Mouse (Mus musculus): ENCODE results near the gene Klhl26. TPM values are rescaled to one million over a fixed set of nuclear protein-coding genes. Genes with fewer than 3 reads are reported as not detected.

The Klhl26 gene
- total RNA-seq, 2 experiments from 2014 or later: 8.1 to 9.4 TPM

DNA sequence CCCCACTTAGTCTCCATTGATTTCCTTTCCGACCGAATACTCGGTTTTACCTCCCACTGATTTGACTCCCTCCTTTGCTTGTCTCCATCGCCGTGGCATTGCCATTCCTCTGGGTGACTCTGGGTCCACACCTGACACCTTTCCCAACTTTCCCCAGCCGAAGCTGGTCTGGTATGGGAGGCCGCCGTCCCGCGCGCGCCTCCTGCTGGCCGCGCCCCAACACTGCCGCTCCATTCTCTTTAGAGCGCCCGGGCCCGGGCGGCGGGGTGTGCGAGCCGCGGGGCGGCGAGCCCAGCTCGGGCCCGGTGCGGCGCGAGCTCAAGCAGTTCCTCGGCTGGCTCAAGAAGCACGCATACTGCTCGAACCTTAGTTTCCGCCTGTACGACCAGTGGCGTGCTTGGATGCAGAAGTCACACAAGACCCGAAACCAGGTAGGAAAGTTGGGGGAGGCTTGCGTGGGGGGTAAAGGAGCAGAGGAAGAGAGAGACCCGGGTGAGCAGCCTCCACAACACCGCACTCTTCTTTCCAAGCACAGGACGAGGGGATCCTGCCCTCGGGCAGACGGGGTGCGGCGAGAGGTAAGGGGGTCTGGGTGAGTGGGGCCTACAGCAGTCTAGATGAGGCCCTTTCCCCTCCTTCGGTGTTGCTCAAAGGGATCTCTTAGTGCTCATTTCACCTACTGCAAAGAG lies 26.4 kb upstream of the Klhl26 start:
- peak; percentile 75 to 76 for DNase-seq
- intact Hi-C loops (cut with DNase I): loop anchor here (1.0 to 5.0 kb wide), 3 partner anchors 51 to 120 kb away; no protein-coding TSS in a partner anchor

- no peak for DNase-seq
- intact Hi-C loops (cut with DNase I): loop anchor here (2.0 to 5.0 kb wide), 2 partner anchors 50 to 88 kb away; no protein-coding TSS in a partner anchor
These were observed 25.8 kb upstream of the Klhl26 start for GRCm38 (mm10) chr8:70502540-70502939.

DNA sequence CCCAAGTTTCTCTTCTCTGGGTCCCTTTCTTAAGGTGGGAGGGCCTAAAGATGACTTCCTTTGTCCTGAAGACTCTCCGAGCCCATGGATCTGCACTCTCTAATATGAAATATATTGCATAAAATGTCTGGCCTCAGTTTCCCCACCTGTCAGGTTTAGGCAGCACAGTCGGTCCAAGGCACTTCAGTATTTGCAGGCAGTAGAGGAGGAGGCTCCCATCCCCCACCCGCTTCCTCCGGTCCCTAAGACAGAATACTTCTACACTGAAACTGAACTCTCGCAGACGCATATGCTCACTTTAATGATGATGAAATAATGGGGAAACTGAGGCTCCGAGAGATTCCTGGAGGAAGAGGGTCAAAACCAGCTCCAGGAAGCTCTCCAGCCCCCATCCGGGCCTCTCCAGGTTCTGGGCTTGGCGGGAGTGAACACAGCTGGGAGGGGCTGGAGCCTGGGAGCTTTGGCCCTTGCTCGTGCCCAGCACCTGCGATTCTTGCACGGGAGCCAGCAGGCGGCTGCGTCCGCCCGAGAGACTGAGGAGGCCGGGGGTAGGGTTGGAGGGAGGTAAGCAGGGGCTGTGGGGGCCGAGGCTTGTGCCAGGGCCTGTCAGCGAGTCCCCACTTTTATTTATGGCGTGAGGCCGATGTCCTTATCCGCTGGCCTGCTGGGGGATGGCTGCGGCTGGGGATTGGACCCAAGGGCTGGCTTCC lies 25.2 kb upstream of the Klhl26 start:
- no peak for DNase-seq
- intact Hi-C loops (cut with DNase I): loop anchor here (2.0 to 5.0 kb wide), 2 partner anchors 50 to 87 kb away; no protein-coding TSS in a partner anchor

GRCm38 (mm10) chr8:70500386-70501301 lies 23.9 kb upstream of the Klhl26 start:
- DNase-seq: no peak
- intact Hi-C loops (cut with DNase I): loop anchor here (5.0 kb wide), 1 partner anchor 48 kb away; no protein-coding TSS in a partner anchor

GRCm38 (mm10) chr8:70495771-70496062 lies 18.9 kb upstream of the Klhl26 start:
- DNase-seq: no peak
- intact Hi-C loops (cut with DNase I): no loop called here

- intact Hi-C loops (cut with DNase I): no loop called here
- DNase-seq: no peak
These were observed 18.4 kb upstream of the Klhl26 start for GRCm38 (mm10) chr8:70495001-70495770.

DNA sequence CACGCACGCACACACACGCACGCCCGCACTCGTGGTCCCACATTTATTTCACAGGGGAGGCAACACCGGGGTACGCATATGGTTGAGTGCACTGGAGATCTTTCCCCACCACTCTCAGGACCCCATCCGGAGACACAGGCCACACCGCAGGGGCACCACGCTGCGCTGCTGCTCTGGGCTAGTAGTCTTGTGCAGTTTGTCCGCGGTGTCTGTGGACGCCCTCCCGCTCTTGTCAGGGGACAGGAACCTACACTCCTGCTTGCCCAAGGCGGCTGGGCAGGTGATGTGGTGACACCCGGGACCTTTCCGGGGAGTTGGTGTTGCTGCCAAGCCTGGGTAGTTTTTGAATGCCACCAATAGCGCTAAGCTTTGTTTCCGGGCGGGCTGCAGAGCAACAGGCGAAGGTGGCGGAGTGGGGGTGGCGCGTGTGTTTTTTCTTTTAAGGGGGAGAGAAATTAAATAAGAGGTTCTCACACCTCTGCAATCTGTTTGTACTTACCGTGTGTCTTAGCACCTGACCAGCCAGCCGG lies 17.7 kb upstream of the Klhl26 start:
- DNase-seq: no peak
- intact Hi-C loops (cut with DNase I): no loop called here

- intact Hi-C loops (cut with DNase I): no loop called here
- DNase-seq: no peak
These were observed 17.1 kb upstream of the Klhl26 start for GRCm38 (mm10) chr8:70493692-70494415.

GRCm38 (mm10) chr8:70492664-70493640 lies 16.2 kb upstream of the Klhl26 start, which contains the start of gene Crlf1:
Crlf1 (plus strand) TSS chr8:70493158.
- DNase-seq: no peak
- intact Hi-C loops (cut with DNase I): no loop called here

- intact Hi-C loops (cut with DNase I): no loop called here
These were observed 14.2 kb upstream of the Klhl26 start for GRCm38 (mm10) chr8:70490880-70491495.

DNA sequence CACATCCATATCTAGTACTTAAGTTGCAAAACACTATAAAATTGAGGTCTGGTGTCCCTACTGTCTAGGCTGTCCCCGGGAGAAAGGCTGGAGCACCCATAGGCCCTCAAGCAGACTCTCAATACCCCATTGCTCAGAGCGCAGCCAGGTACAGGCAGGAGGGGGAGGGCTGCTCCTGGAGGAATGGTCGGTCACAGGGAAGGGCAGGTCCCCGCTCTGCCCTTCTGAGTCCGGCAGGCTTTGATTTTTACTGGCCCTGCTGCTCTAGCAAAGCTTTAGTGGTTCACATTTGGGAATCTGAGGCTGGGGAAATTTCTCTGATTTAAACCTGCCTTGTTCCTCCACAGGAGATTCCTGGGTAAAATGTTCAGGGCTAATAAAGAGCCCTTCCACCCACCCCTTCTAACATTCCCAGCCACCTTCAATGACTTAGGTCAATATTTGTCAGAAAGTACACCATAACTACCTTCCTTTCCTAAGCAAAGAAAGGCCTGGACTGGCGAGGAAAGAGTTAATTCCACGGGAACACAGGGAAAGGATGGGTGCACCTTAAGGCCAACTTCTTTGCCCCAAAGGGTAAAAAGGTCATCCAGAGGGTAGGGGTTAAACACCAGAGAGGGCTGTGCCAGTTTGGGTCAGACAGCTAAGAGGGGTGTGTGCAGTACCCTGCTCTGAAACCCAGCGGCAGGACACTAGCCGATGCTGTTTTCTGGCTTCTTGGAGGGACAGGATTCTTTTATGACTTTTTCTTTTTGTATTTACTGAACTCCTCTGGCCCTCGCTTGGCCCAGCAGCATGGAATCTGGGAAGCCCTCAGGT lies 13.5 kb upstream of the Klhl26 start:
- no peak for DNase-seq
- intact Hi-C loops (cut with DNase I): no loop called here

More at GRCm38 (mm10) chr8:70490880-70491495, 14.2 kb upstream of the Klhl26 start:
- DNase-seq: no peak

- no peak for DNase-seq
- intact Hi-C loops (cut with DNase I): no loop called here
These were observed 12.8 kb upstream of the Klhl26 start for GRCm38 (mm10) chr8:70489576-70489975.

DNA sequence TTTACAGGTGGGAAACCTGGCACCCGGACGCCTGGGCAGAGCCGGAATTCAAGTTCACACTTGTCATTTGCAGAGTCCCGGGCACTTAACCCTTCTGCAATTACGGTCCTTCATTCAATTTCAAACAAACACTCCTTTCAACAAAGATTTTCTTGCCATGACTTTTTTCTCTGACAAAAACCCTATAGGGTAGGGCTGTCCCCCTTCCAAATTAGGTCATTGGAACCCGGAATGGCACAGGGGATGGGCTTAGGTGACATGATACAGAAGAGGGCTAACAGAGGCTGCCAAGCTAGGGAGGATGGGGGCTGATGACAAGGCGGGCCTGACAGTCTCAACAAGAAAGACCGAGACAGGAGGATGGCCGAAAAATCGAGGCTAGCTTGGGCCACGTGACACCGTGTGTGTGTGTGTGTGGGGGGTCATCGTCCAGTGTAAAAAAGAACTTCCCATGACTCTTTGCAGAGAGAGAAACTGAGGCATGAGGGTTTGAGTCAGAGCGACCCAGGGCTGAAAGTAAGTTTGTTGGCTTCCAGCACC lies 12.2 kb upstream of the Klhl26 start:
- no peak for DNase-seq
- intact Hi-C loops (cut with DNase I): no loop called here

GRCm38 (mm10) chr8:70487993-70488796 lies 11.4 kb upstream of the Klhl26 start:
- intact Hi-C loops (cut with DNase I): no loop called here
- no peak for DNase-seq

DNA sequence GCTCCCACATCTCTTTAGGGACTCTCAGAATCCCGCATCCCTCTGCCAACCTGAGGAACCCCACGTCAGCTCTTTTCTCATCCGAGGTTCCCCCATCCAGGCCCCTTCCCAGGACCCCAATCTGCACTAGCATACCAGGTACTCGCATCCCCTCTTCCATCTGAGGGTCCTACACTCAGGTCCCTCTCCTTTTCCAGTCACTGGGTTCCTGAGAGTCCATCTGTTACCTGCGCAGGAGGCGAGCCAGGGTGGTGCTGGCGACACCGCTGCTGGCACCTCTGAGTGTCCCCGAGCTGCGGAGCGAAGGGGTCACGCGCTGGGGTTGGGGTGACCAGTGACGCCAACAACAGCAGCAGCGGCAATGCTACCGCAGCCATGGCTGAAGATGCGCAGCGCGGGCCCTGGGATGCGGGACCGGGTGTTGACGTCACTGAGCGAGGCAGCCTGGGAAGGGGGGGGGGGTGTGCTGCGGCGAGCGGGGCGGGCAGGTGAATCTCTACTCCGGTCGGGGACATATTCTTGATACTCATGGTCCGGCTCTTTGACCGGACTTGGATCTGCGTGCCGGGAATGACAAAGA lies 10.3 kb upstream of the Klhl26 start, which contains the start of gene Tmem59l:
Gene Tmem59l (minus strand): TSS at position 418 of the 580 bp plus-strand sequence.
- intact Hi-C loops (cut with DNase I): no loop called here

More for the DNA sequence above, 10.3 kb upstream of the Klhl26 start, which contains the start of gene Tmem59l:
- no peak for DNase-seq
